Comparison of ENCODE assay signal across 14 mouse cellular contexts in genomic region chr10:108504128-108504870, GRCm38 (mm10).
DNase-seq lines count a peak whose midpoint lies in the region; ATAC-seq and TF ChIP-seq lines count a peak whose summit lies in the region.
"Had no signal": no experiment of that assay in that cellular context is flagged by ENCODE, and none has a peak within 500 bp of the region (broad histone marks: within the 10 kb centered on the region; RNA-seq: fewer than 3 reads in every experiment).

No protein-coding gene starts in this region.

- no peaks in the 10 kb centered on the region for H3K9me3 ChIP-seq in midbrain, embryonic 11.5 days (ENCODE audit: control insufficient read depth, low read length)
- H3K9me3 ChIP-seq in midbrain, postnatal 0 days (ENCODE audit: low read length), result no peaks in the 10 kb centered on the region
- H3K9me3 ChIP-seq in midbrain, embryonic 13.5 days, result no peaks in the 10 kb centered on the region
- H3K9me3 ChIP-seq in stomach, embryonic 15.5 days, result no peaks in the 10 kb centered on the region

- peak; percentile 10 to 30 for DNase-seq in kidney, postnatal 4 days
- DNase-seq in kidney, adult 2 months, result no peak
- DNase-seq in midbrain, embryonic 11.5 days (ENCODE audit: low spot score, missing footprints), result peak; percentile 72
- no peak for DNase-seq in midbrain, postnatal 0 days (ENCODE audit: low spot score)
- no peak for DNase-seq in spleen, postnatal 4 days (ENCODE audit: low spot score in 2 of 2)
- no peak for DNase-seq in gastrocnemius, adult 8-10 months (ENCODE audit: low spot score in 2 of 2)
- DNase-seq: gastrocnemius, postnatal 14 days; thymus, adult 2 months had no signal

- no peak for TF ChIP-seq CTCF in kidney, adult 2 months (conservative IDR thresholded peaks at IDR 0.05; ENCODE audit: insufficient read depth, insufficient read length, low read depth, low read length)
- TF ChIP-seq CTCF in midbrain, postnatal 0 days (IDR thresholded peaks at IDR 0.05), result no peak

- H3K27ac ChIP-seq in kidney, adult 2 months (ENCODE audit: insufficient read depth, low read depth, low read length), result no peak overlapping the region
- H3K27ac ChIP-seq in midbrain, embryonic 11.5 days (ENCODE audit: low read depth, low read length), result no peak overlapping the region
- no peak overlapping the region for H3K27ac ChIP-seq in midbrain, postnatal 0 days (ENCODE audit: low read depth, low read length)
- no peak overlapping the region for H3K27ac ChIP-seq in midbrain, embryonic 13.5 days
- H3K27ac ChIP-seq in stomach, embryonic 15.5 days, result no peak overlapping the region
- H3K27ac ChIP-seq: hindbrain, embryonic 14.5 days; liver, embryonic 14.5 days had no signal

- no peaks in the 10 kb centered on the region for H3K4me1 ChIP-seq in kidney, adult 2 months (ENCODE audit: control insufficient read depth, insufficient read depth, low read length)
- H3K4me1 ChIP-seq in midbrain, embryonic 11.5 days (ENCODE audit: control insufficient read depth, insufficient read depth, low read length), result peaks cover 9% of the 10 kb centered on the region; the same call in 1 of the 2 replicates
- H3K4me1 ChIP-seq in midbrain, postnatal 0 days (ENCODE audit: insufficient read depth, low read length), result peaks cover 10% of the 10 kb centered on the region
- H3K4me1 ChIP-seq in midbrain, embryonic 13.5 days (replicated peaks), result peaks cover 14% of the 10 kb centered on the region
- H3K4me1 ChIP-seq in stomach, embryonic 15.5 days, result peaks cover 6% of the 10 kb centered on the region; the same call in 1 of the 2 replicates

- no peak overlapping the region for H3K4me3 ChIP-seq in kidney, adult 2 months (ENCODE audit: insufficient read depth, low read depth, low read length)
- H3K4me3 ChIP-seq in midbrain, embryonic 11.5 days (ENCODE audit: low read depth, low read length), result no peak overlapping the region
- no peak overlapping the region for H3K4me3 ChIP-seq in midbrain, postnatal 0 days (ENCODE audit: low read depth, low read length)
- no peak overlapping the region for H3K4me3 ChIP-seq in midbrain, embryonic 13.5 days (replicated peaks)
- H3K4me3 ChIP-seq in stomach, embryonic 15.5 days (replicated peaks), result 0 out of 2 replicates have a peak overlapping the region, but pooled peaks have one; percentile 0

- H3K27me3 ChIP-seq in kidney, adult 2 months (replicated peaks; ENCODE audit: control insufficient read depth, insufficient read depth, low read length), result no peaks in the 10 kb centered on the region
- H3K27me3 ChIP-seq in midbrain, embryonic 11.5 days (ENCODE audit: control insufficient read depth, insufficient read depth, low read length), result no peaks in the 10 kb centered on the region
- no peaks in the 10 kb centered on the region for H3K27me3 ChIP-seq in midbrain, postnatal 0 days (ENCODE audit: insufficient read depth, low read length)
- H3K27me3 ChIP-seq in midbrain, embryonic 13.5 days, result no peaks in the 10 kb centered on the region
- H3K27me3 ChIP-seq in stomach, embryonic 15.5 days (replicated peaks), result no peaks in the 10 kb centered on the region
- H3K27me3 ChIP-seq: CH12.LX had no signal

- no peaks in the 10 kb centered on the region for H3K36me3 ChIP-seq in kidney, adult 2 months (ENCODE audit: control insufficient read depth, insufficient read depth, low read length)
- no peaks in the 10 kb centered on the region for H3K36me3 ChIP-seq in midbrain, embryonic 11.5 days (ENCODE audit: control insufficient read depth, insufficient read depth, low read length)
- H3K36me3 ChIP-seq in midbrain, postnatal 0 days (ENCODE audit: insufficient read depth, low read length), result 0 out of 2 replicates have a peak, but pooled peaks cover 10% of the 10 kb centered on the region
- 0 out of 2 replicates have a peak, but pooled peaks cover 2% of the 10 kb centered on the region for H3K36me3 ChIP-seq in midbrain, embryonic 13.5 days
- no peaks in the 10 kb centered on the region for H3K36me3 ChIP-seq in stomach, embryonic 15.5 days

- no peak for TF ChIP-seq POLR2A in kidney, adult 2 months (IDR thresholded peaks at IDR 0.05; ENCODE audit: low read depth, low read length)

- ATAC-seq in midbrain, embryonic 11.5 days (ENCODE audit: low FRiP score), result no peak
- ATAC-seq in midbrain, postnatal 0 days (ENCODE audit: low FRiP score), result no peak
- ATAC-seq in midbrain, embryonic 13.5 days, result 0 out of 2 replicates have a peak, but pooled peaks have one; percentile 34
- no peak for ATAC-seq in stomach, embryonic 15.5 days (ENCODE audit: insufficient read depth, low FRiP score, low read depth)
- ATAC-seq: forebrain, embryonic 16.5 days had no signal

- no peak overlapping the region for H3K4me2 ChIP-seq in midbrain, embryonic 11.5 days
- H3K4me2 ChIP-seq in midbrain, postnatal 0 days (ENCODE audit: low read depth, low read length, poor library complexity, severe bottlenecking), result no peak overlapping the region
- H3K4me2 ChIP-seq in midbrain, embryonic 13.5 days (replicated peaks), result no peak overlapping the region
- H3K4me2 ChIP-seq in stomach, embryonic 15.5 days, result peak overlapping the region; percentile 15; the same call in 1 of the 2 replicates
- H3K4me2 ChIP-seq: hindbrain, embryonic 14.5 days had no signal

- no peak overlapping the region for H3K9ac ChIP-seq in midbrain, embryonic 11.5 days (ENCODE audit: low read length)
- no peak overlapping the region for H3K9ac ChIP-seq in midbrain, postnatal 0 days (replicated peaks; ENCODE audit: low read length, poor library complexity, severe bottlenecking)
- no peak overlapping the region for H3K9ac ChIP-seq in midbrain, embryonic 13.5 days (replicated peaks)
- H3K9ac ChIP-seq in stomach, embryonic 15.5 days, result no peak overlapping the region
- H3K9ac ChIP-seq: hindbrain, embryonic 14.5 days; liver, embryonic 14.5 days had no signal

- WGBS in kidney, adult 2 months, result 26% methylated on average over 21 of the region's 21 CpGs
- 71% methylated on average over 21 of the region's 21 CpGs for WGBS in midbrain, embryonic 11.5 days
- WGBS in midbrain, postnatal 0 days, result 60% methylated on average over 21 of the region's 21 CpGs
- WGBS in midbrain, embryonic 13.5 days, result 62% methylated on average over 21 of the region's 21 CpGs
- WGBS in stomach, embryonic 15.5 days, result 53% methylated on average over 21 of the region's 21 CpGs

Comparison
In these comparisons a context has a peak if more than half of its experiments do, and no peak if none do; other contexts are left out.
1. DNase-seq: peak in kidney, postnatal 4 days (2 of 2) and midbrain, embryonic 11.5 days (single experiment); none in kidney, adult 2 months (single experiment), midbrain, postnatal 0 days (single experiment), spleen, postnatal 4 days (0 of 2) and gastrocnemius, adult 8-10 months (0 of 2).